Mouse (Mus musculus) midbrain, embryonic 13.5 days (tissue): Measurements from ENCODE around the gene Esrrg. TPM values are rescaled to one million over a fixed set of nuclear protein-coding genes. Genes with fewer than 3 reads are reported as not detected.

Experiments used
- ATAC-seq: fragments of 200-750 bp; cut with Nextera tagmentation; 2 replicates; pipeline ENCODE4 v1.8.0; 2017; ENCODE audit warnings: mild to moderate bottlenecking, moderate TSS enrichment, moderate library complexity
- H3K27ac ChIP-seq: fragments of 300-500 bp; sonication (generic); 2 replicates; pipeline ENCODE4 v1.5.1; 2015; ENCODE audit warnings: inconsistent platforms, mild to moderate bottlenecking, moderate library complexity
- H3K27me3 ChIP-seq: fragments of 300-500 bp; sonication (generic); 2 replicates; pipeline ENCODE4 v1.6.1; 2015; ENCODE audit warnings: mild to moderate bottlenecking, inconsistent platforms
- H3K36me3 ChIP-seq: fragments of 300-500 bp; sonication (generic); 2 replicates; pipeline ENCODE4 v1.6.1; 2015; ENCODE audit warnings: mild to moderate bottlenecking, inconsistent platforms
- H3K4me1 ChIP-seq: fragments of 300-500 bp; sonication (generic); replicated peaks from 2 replicates; pipeline ENCODE4 v1.6.1; 2015; ENCODE audit warnings: inconsistent platforms
- H3K4me2 ChIP-seq: fragments of 300-500 bp; sonication (generic); replicated peaks from 2 replicates; pipeline ENCODE4 v1.6.1; 2015; ENCODE audit warnings: moderate library complexity, mild to moderate bottlenecking, inconsistent platforms
- H3K4me3 ChIP-seq: fragments of 300-500 bp; sonication (generic); replicated peaks from 2 replicates; pipeline ENCODE4 v1.5.1; 2015; ENCODE audit warnings: mild to moderate bottlenecking, inconsistent platforms
- H3K9ac ChIP-seq: fragments of 300-500 bp; sonication (generic); replicated peaks from 2 replicates; pipeline ENCODE4 v1.6.1; 2015; ENCODE audit warnings: mild to moderate bottlenecking, inconsistent platforms
- H3K9me3 ChIP-seq: fragments of 300-500 bp; sonication (generic); 2 replicates; pipeline ENCODE4 v1.6.1; 2016; ENCODE audit warnings: mild to moderate bottlenecking, inconsistent platforms
- WGBS: fragments of 180-500 bp; shearing (Covaris S2); methylation state at CpG from one replicate; pipeline ENCODE4 v1.1.7; 2015; 5-methylcytosine and 5-hydroxymethylcytosine counted together
- polyA plus RNA-seq: library from polyadenylated mRNA; unstranded; fragments of >200 nt; fragmentation: Nextera tagmentation; extraction: Ambion mirVana; gene quantifications from 2 replicates; pipeline ENCODE4 v1.2.1, GENCODE M21; 2015

The Esrrg gene
- 16.5 and 16.9 TPM in 2 replicates for polyA plus RNA-seq

GRCm38 (mm10) chr1:187608261-187608921, at the start of gene Esrrg:
Gene Esrrg, plus strand, starts transcription at chr1:187608791.
- Histone ChIP-seq H3K9ac (peak within 1 kb of the TSS; percentile 53), H3K27me3 (peaks cover 91% of the 10 kb centered on the region), H3K4me2 (peak within 1 kb of the TSS; percentile 81), H3K4me1 (peaks cover 65% of the 10 kb centered on the region), H3K27ac (no peak within 1 kb of the TSS), H3K36me3 (no peaks in the 10 kb centered on the region), H3K9me3 (no peaks in the 10 kb centered on the region), H3K4me3 (peak within 1 kb of the TSS; percentile 45)
- WGBS, result under 1% methylated on average over 21 of the region's 21 CpGs
- no peak for ATAC-seq

DNA sequence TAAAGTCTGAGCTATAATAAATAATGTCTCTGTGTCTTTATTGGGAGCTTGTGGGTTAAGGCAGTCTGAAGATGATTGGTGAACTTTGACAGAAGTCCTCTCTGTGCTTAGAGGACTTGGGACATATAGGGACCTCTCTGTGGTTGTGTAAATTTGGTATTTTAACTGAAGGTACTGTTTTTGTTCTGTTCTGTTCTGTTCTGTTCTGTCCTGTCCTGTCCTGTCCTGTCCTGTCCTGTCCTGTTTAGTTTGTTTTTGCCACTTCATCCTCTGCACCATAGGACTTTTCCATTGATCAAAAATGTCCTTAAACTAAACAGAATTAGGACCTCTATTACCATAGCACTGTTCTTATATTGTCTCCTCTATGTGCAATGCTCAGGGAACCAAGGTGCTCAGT, 24.6 kb upstream of the Esrrg start:
- no peak overlapping the region for H3K4me3 ChIP-seq
- H3K4me2 ChIP-seq, result no peak overlapping the region
- H3K9ac ChIP-seq, result no peak overlapping the region
- no peaks in the 10 kb centered on the region for H3K9me3 ChIP-seq
- H3K27me3 ChIP-seq, result no peaks in the 10 kb centered on the region
- no peak overlapping the region for H3K27ac ChIP-seq
- H3K4me1 ChIP-seq, result no peaks in the 10 kb centered on the region
- H3K36me3 ChIP-seq, result no peaks in the 10 kb centered on the region
- no peak for ATAC-seq

GRCm38 (mm10) chr1:187586541-187587075, 22.0 kb upstream of the Esrrg start:
- H3K36me3 ChIP-seq, result no peaks in the 10 kb centered on the region
- ATAC-seq, result no peak
- H3K27ac ChIP-seq, result no peak overlapping the region
- 89% methylated on average over 8 of the region's 8 CpGs for WGBS
- no peak overlapping the region for H3K9ac ChIP-seq
- H3K9me3 ChIP-seq, result no peaks in the 10 kb centered on the region
- H3K4me3 ChIP-seq, result no peak overlapping the region
- no peaks in the 10 kb centered on the region for H3K27me3 ChIP-seq
- no peak overlapping the region for H3K4me2 ChIP-seq
- no peaks in the 10 kb centered on the region for H3K4me1 ChIP-seq

- H3K4me1 ChIP-seq, result peaks cover 49% of the 10 kb centered on the region
- H3K4me3 ChIP-seq, result no peak overlapping the region
- H3K36me3 ChIP-seq, result no peaks in the 10 kb centered on the region
- WGBS, result 42% methylated on average over 2 of the region's 2 CpGs
- H3K9me3 ChIP-seq, result no peaks in the 10 kb centered on the region
- no peak overlapping the region for H3K27ac ChIP-seq
- peaks cover 58% of the 10 kb centered on the region for H3K27me3 ChIP-seq
- H3K9ac ChIP-seq, result no peak overlapping the region
- no peak for ATAC-seq
- no peak overlapping the region for H3K4me2 ChIP-seq
These were observed 5.6 kb upstream of the Esrrg start for GRCm38 (mm10) chr1:187602942-187603341.

DNA sequence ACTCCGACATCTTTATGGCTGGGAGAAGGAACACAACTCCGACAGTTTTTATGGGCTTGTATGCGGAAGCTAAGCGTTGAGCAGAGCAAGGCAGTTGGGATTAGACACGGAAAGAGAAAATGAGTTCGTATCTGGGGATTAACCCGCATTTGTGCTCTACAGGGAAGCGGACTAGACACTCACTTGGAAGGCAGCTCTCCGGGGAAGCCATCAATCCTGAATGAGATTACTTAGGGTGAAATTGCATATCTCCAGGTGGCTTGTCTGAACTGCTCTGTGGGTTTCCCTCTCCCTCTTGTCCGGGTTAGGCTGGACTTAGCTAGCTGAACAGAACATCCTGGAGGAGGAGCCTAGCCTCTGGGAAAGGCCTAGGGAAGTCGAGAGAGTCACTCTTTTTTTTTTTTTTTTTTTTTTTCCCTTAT, 4.5 kb upstream of the Esrrg start:
- Histone ChIP-seq H3K4me1 (peaks cover 61% of the 10 kb centered on the region), H3K27me3 (peaks cover 70% of the 10 kb centered on the region), H3K4me2 (peak overlapping the region; percentile 5; the same call in 1 of the 2 replicates), H3K9ac (no peak overlapping the region), H3K36me3 (no peaks in the 10 kb centered on the region), H3K9me3 (no peaks in the 10 kb centered on the region), H3K27ac (no peak overlapping the region), H3K4me3 (no peak overlapping the region)
- peak; percentile 25; the same call in 1 of the 2 replicates for ATAC-seq
- WGBS, result 4% methylated on average over 11 of the region's 11 CpGs

GRCm38 (mm10) chr1:187604691-187605310, 3.8 kb upstream of the Esrrg start:
- Histone ChIP-seq H3K4me2 (peak overlapping the region; percentile 58), H3K9me3 (no peaks in the 10 kb centered on the region), H3K9ac (peak overlapping the region; percentile 10; the same call in 1 of the 2 replicates), H3K27ac (no peak overlapping the region), H3K4me3 (peak overlapping the region; percentile 32), H3K4me1 (peaks cover 68% of the 10 kb centered on the region), H3K27me3 (peaks cover 72% of the 10 kb centered on the region), H3K36me3 (no peaks in the 10 kb centered on the region)
- 4% methylated on average over 24 of the region's 24 CpGs for WGBS
- no peak for ATAC-seq

GRCm38 (mm10) chr1:187605391-187606270, 3.0 kb upstream of the Esrrg start:
- H3K9me3 ChIP-seq, result no peaks in the 10 kb centered on the region
- no peak overlapping the region for H3K27ac ChIP-seq
- peak overlapping the region; percentile 58 for H3K4me2 ChIP-seq
- no peak overlapping the region; the same call in 1 of the 2 replicates for H3K9ac ChIP-seq
- WGBS, result 2% methylated on average over 32 of the region's 32 CpGs
- peak overlapping the region; percentile 32 for H3K4me3 ChIP-seq
- peaks cover 70% of the 10 kb centered on the region for H3K4me1 ChIP-seq
- peak; percentile 39; the same call in 1 of the 2 replicates for ATAC-seq
- no peaks in the 10 kb centered on the region for H3K36me3 ChIP-seq
- peaks cover 80% of the 10 kb centered on the region for H3K27me3 ChIP-seq

- Histone ChIP-seq H3K4me1 (peaks cover 70% of the 10 kb centered on the region), H3K27ac (no peak overlapping the region), H3K27me3 (peaks cover 88% of the 10 kb centered on the region), H3K4me2 (peak overlapping the region; percentile 58), H3K9me3 (no peaks in the 10 kb centered on the region), H3K9ac (no peak overlapping the region), H3K4me3 (0 out of 2 replicates have a peak overlapping the region, but pooled peaks have one; percentile 9), H3K36me3 (no peaks in the 10 kb centered on the region)
- WGBS, result 4% methylated on average over 23 of the region's 23 CpGs
- ATAC-seq, result no peak
These were observed 2.1 kb upstream of the Esrrg start for GRCm38 (mm10) chr1:187606271-187607040.

- Histone ChIP-seq H3K27ac (no peak overlapping the region), H3K9me3 (no peaks in the 10 kb centered on the region), H3K9ac (0 out of 2 replicates have a peak overlapping the region, but pooled peaks have one; percentile 23), H3K27me3 (peaks cover 93% of the 10 kb centered on the region), H3K36me3 (no peaks in the 10 kb centered on the region), H3K4me3 (peak overlapping the region; percentile 45), H3K4me1 (peaks cover 70% of the 10 kb centered on the region), H3K4me2 (peak overlapping the region; percentile 81)
- WGBS, result 2% methylated on average over 47 of the region's 47 CpGs
- no peak for ATAC-seq
These were observed 1.2 kb upstream of the Esrrg start for GRCm38 (mm10) chr1:187607065-187608047.

GRCm38 (mm10) chr1:187609021-187609852, 646 bp downstream of the Esrrg start:
- no peaks in the 10 kb centered on the region for H3K9me3 ChIP-seq
- under 1% methylated on average over 72 of the region's 72 CpGs for WGBS
- H3K36me3 ChIP-seq, result no peaks in the 10 kb centered on the region
- peak overlapping the region; percentile 45 for H3K4me3 ChIP-seq
- ATAC-seq, result peak; percentile 25; the same call in 1 of the 2 replicates
- H3K9ac ChIP-seq, result peak overlapping the region; percentile 53
- H3K4me1 ChIP-seq, result peaks cover 58% of the 10 kb centered on the region
- no peak overlapping the region for H3K27ac ChIP-seq
- peak overlapping the region; percentile 81 for H3K4me2 ChIP-seq
- H3K27me3 ChIP-seq, result peaks cover 87% of the 10 kb centered on the region
